Mouse (Mus musculus): ENCODE data around the gene Fam110a. TPM values are rescaled to one million over a fixed set of nuclear protein-coding genes. Genes with fewer than 3 reads are reported as not detected.
A peak's percentile ranks its signal among the peaks of the same experiment; 100 is the strongest.

Fam110a gene
- polyA plus RNA-seq (2014; fragmentation: Nextera tagmentation; extraction: Ambion mirVana) = 85.6 and 88.1 TPM in 2 replicates

DNA sequence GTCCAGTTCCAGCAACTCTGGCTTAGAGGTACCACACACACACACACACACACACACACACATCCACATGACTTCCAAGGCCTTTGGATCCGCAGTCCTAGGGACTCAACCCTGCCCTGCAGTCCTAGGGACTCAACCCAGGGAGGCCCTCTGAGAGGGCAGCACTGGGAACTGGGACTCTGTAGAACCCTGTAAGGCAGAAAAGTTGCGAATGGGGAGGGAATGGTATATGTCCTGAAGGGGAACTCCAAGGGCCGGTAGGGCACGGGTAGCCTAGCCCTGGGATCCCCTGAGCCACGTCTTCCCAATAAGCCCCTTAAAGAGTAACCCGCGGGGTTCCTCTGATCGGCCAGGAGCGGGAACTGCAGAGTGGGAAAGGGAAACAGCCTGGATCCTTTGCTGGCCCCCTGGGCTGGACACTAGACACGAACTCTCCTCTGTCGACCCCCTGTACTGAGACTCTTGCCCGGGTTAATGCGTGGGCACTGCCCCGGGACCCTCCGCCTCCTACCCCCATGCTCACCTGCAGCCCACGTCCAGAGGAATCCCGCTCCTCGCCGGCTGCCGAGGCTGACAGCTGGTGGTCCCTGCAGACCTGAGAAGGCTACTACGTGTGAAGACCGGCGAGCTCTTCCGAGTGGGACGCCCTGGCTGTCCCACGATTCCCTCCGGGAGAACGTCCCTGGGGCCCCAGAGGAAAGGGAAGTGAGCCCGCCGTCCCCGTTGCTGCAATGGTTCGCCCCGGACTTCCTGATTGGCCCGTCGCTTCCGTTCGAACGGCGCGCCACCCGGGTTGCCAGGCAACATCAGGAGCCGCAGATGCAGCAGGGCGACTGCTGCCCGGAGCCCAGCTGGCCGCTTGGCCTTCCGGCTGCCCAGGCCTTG, at the start of gene Fam110a:
TSS of gene Fam110a (minus strand) at position 750 of the 885 bp plus-strand sequence.
- peak; percentile 95 for DNase-seq (ENCODE audit: low spot score)
- peaks cover 8% of the 10 kb centered on the region; the same call in 1 of the 2 replicates for H3K4me1 ChIP-seq (replicated peaks; ENCODE audit: control insufficient read depth, insufficient read depth, low read length)

DNA sequence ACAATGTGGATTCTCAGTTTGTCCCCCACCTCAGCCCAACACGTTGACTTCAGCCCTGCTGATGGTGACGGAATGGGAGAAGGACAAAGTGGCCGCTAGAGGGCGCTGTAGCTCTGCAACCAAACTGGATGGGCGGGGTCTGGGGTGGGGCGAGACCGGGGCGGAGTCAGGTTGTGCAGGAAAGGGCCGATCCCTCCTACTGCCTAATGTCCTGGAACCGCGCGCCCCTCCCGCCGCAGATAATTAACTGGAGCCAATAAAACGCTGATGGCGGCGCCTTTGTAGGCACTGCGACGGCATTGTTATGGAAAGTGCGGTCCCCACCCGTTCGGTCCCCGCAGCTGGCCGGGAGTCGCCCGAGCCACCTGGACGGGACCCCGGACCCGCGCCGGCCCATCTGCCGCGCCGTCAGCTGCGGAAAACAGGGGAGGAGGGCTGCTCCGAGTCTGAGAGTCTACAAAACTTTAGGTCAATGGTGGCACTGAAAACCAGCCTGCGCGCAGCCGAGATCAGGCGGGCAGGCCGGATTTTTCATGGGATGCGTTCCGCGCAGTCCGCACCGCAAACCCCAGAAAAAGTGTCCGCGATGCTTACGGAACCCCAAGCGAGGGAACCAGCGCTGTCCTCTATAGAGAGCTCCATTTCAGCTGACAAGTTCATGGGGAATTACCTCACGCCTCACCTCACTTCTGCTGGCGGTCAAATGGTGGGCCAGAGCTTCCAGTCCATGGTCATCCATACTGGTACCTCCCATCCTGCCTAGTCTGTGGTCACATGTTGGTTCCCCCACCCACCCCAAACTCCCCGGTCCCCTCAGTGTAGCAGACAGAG, 49.4 kb upstream of the Fam110a start:
- H3K4me1 ChIP-seq (replicated peaks; ENCODE audit: control insufficient read depth, insufficient read depth, low read length) = peaks cover 3% of the 10 kb centered on the region; the same call in 1 of the 2 replicates
- DNase-seq (ENCODE audit: low spot score) (peak; percentile 99), ATAC-seq (replicated peaks; ENCODE audit: low FRiP score) (peak; percentile 96)
- H3K9ac ChIP-seq (ENCODE audit: low read length) = peak overlapping the region; percentile 60
- H3K36me3 ChIP-seq (ENCODE audit: control insufficient read depth, insufficient read depth, low read length) = no peaks in the 10 kb centered on the region
- peaks cover 6% of the 10 kb centered on the region for H3K27me3 ChIP-seq (ENCODE audit: control insufficient read depth, insufficient read depth, low read length)
- WGBS = 2% methylated on average over 54 of the region's 54 CpGs
- H3K9me3 ChIP-seq (ENCODE audit: control insufficient read depth, low read length) = no peaks in the 10 kb centered on the region
- H3K27ac ChIP-seq (ENCODE audit: low read depth, low read length) = peak overlapping the region; percentile 60
- H3K4me3 ChIP-seq (ENCODE audit: low read depth, low read length) = peak overlapping the region; percentile 46
- peak overlapping the region; percentile 79 for H3K4me2 ChIP-seq (ENCODE audit: low read depth, low read length, severe bottlenecking)

More for the DNA sequence above, at the start of gene Fam110a:
- no peaks in the 10 kb centered on the region for H3K36me3 ChIP-seq (ENCODE audit: control insufficient read depth, insufficient read depth, low read length)
- H3K4me3 ChIP-seq (ENCODE audit: low read depth, low read length) = peak within 1 kb of the TSS; percentile 81
- peak within 1 kb of the TSS; percentile 92 for H3K9ac ChIP-seq (ENCODE audit: low read length)
- peak; percentile 92 for ATAC-seq (replicated peaks; ENCODE audit: low FRiP score)
- under 1% methylated on average over 45 of the region's 46 CpGs for WGBS
- H3K27me3 ChIP-seq (ENCODE audit: control insufficient read depth, insufficient read depth, low read length) = no peaks in the 10 kb centered on the region
- H3K27ac ChIP-seq (ENCODE audit: low read depth, low read length) = peak within 1 kb of the TSS; percentile 63; the same call in 1 of the 2 replicates
- peak within 1 kb of the TSS; percentile 69 for H3K4me2 ChIP-seq (ENCODE audit: low read depth, low read length, severe bottlenecking)
- no peaks in the 10 kb centered on the region for H3K9me3 ChIP-seq (ENCODE audit: control insufficient read depth, low read length)

DNA sequence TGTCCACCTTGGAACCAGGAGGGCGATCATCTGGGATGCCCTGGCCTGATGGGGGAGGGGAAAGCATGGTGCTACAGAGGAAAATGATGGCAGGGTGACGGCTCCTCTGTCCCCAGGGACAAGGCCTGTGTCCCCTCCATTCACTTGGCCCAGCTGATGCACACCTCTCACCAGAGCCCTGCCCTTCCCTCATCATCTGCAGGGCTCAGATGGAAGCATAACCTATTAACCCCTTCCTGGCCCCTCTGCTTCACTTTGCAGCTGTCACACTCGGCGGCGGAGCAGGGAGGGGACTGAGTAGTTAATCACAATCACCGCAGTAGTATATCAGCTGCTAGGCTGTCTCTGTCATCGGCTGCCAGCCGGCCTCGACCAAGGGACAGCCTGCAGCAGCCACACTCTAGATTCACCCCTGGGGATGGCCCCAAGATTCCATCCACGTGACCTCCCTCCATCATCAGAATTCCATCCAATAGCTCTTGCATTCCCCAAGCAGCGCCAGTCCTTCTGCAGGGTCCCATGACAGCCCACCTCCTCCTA, 44.9 kb upstream of the Fam110a start:
- H3K4me1 ChIP-seq (replicated peaks; ENCODE audit: control insufficient read depth, insufficient read depth, low read length) = no peaks in the 10 kb centered on the region; the same call in 1 of the 2 replicates
- no peak for DNase-seq (ENCODE audit: low spot score)
- no peak overlapping the region for H3K9ac ChIP-seq (ENCODE audit: low read length)
- H3K27ac ChIP-seq (ENCODE audit: low read depth, low read length) = no peak overlapping the region
- H3K4me2 ChIP-seq (ENCODE audit: low read depth, low read length, severe bottlenecking) = no peak overlapping the region
- no peak overlapping the region for H3K4me3 ChIP-seq (ENCODE audit: low read depth, low read length)
- 60% methylated on average over 11 of the region's 11 CpGs for WGBS
- ATAC-seq (replicated peaks; ENCODE audit: low FRiP score) = no peak
- no peaks in the 10 kb centered on the region for H3K9me3 ChIP-seq (ENCODE audit: control insufficient read depth, low read length)
- no peaks in the 10 kb centered on the region for H3K36me3 ChIP-seq (ENCODE audit: control insufficient read depth, insufficient read depth, low read length)
- H3K27me3 ChIP-seq (ENCODE audit: control insufficient read depth, insufficient read depth, low read length) = no peaks in the 10 kb centered on the region

DNA sequence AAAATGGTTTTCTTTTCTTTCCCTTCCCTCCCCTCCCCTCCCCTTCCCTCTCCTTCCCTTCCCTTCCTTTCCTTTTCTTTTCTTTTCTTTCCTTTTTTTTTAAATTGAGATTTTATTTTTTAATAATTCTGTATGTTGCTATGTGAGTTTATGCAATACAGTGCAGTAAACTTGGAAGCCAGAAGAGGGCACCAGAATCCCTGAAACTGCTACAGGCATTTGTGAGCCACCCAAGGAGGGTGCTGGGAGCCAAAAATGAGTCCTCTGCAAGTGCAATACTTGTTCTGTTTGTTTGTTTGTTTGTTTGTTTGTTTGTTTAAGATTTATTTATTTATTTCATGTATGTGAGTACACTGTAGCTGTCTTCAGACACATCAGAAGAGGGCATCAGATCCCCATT, 42.0 kb upstream of the Fam110a start:
- Histone ChIP-seq H3K9me3 (ENCODE audit: control insufficient read depth, low read length) (no peaks in the 10 kb centered on the region), H3K36me3 (ENCODE audit: control insufficient read depth, insufficient read depth, low read length) (no peaks in the 10 kb centered on the region), H3K9ac (ENCODE audit: low read length) (no peak overlapping the region), H3K4me2 (ENCODE audit: low read depth, low read length, severe bottlenecking) (no peak overlapping the region), H3K27me3 (ENCODE audit: control insufficient read depth, insufficient read depth, low read length) (no peaks in the 10 kb centered on the region), H3K4me3 (ENCODE audit: low read depth, low read length) (no peak overlapping the region), H3K27ac (ENCODE audit: low read depth, low read length) (no peak overlapping the region), H3K4me1 (replicated peaks; ENCODE audit: control insufficient read depth, insufficient read depth, low read length) (no peaks in the 10 kb centered on the region)
- ATAC-seq (replicated peaks; ENCODE audit: low FRiP score) (no peak), DNase-seq (ENCODE audit: low spot score) (no peak)

DNA sequence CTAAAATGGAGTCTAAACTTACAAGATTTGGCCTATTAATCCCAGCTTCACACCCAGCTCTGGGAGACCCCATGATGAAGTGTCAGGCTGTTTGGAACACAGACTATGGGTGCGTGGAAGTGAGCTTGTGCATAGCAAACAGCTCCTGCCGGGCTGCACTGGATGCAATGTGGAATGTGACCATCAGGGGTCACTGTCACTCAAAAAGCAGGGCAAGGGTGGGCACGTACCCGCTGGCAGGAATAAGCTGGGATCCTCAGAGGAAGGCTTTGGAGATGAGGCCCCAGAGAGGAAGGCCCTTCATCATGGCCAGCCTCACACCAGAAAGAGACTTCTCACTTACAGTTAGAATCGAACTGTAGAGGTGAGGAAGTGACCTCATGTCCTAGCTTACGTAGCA, 40.2 kb upstream of the Fam110a start:
- H3K27ac ChIP-seq (ENCODE audit: low read depth, low read length) = no peak overlapping the region
- no peaks in the 10 kb centered on the region for H3K9me3 ChIP-seq (ENCODE audit: control insufficient read depth, low read length)
- H3K36me3 ChIP-seq (ENCODE audit: control insufficient read depth, insufficient read depth, low read length) = no peaks in the 10 kb centered on the region
- peak; percentile 67 for ATAC-seq (replicated peaks; ENCODE audit: low FRiP score)
- no peaks in the 10 kb centered on the region for H3K4me1 ChIP-seq (replicated peaks; ENCODE audit: control insufficient read depth, insufficient read depth, low read length)
- peak; percentile 85 for DNase-seq (ENCODE audit: low spot score)
- H3K9ac ChIP-seq (ENCODE audit: low read length) = no peak overlapping the region
- no peaks in the 10 kb centered on the region for H3K27me3 ChIP-seq (ENCODE audit: control insufficient read depth, insufficient read depth, low read length)
- H3K4me2 ChIP-seq (ENCODE audit: low read depth, low read length, severe bottlenecking) = no peak overlapping the region
- H3K4me3 ChIP-seq (ENCODE audit: low read depth, low read length) = no peak overlapping the region
- WGBS = 24% methylated on average over 6 of the region's 6 CpGs

DNA sequence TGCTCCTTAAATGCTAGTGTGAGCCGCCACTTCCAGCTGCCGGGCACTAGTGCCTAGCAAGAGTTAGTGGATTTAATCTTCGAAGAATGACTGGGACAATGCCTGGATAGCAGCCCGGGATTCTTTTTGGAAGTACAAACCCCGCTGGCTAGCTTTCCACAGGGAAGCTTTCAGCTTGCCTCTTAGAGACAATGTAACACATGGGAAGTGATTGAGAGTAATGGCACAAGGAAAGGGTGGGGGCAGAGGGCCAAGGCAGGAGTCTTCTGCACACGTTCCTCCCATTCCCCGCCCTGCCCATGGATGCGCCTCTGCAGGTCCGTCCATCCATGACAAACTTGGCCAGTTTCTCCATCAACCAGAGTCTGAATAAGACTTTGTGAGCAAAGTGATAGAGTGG, 36.6 kb upstream of the Fam110a start:
- Histone ChIP-seq H3K4me1 (replicated peaks; ENCODE audit: control insufficient read depth, insufficient read depth, low read length) (no peaks in the 10 kb centered on the region), H3K9ac (ENCODE audit: low read length) (no peak overlapping the region), H3K36me3 (ENCODE audit: control insufficient read depth, insufficient read depth, low read length) (no peaks in the 10 kb centered on the region), H3K9me3 (ENCODE audit: control insufficient read depth, low read length) (no peaks in the 10 kb centered on the region), H3K4me2 (ENCODE audit: low read depth, low read length, severe bottlenecking) (no peak overlapping the region), H3K4me3 (ENCODE audit: low read depth, low read length) (no peak overlapping the region), H3K27me3 (ENCODE audit: control insufficient read depth, insufficient read depth, low read length) (no peaks in the 10 kb centered on the region), H3K27ac (ENCODE audit: low read depth, low read length) (no peak overlapping the region)
- 66% methylated on average over 9 of the region's 9 CpGs for WGBS
- ATAC-seq (replicated peaks; ENCODE audit: low FRiP score) (no peak), DNase-seq (ENCODE audit: low spot score) (no peak)

DNA sequence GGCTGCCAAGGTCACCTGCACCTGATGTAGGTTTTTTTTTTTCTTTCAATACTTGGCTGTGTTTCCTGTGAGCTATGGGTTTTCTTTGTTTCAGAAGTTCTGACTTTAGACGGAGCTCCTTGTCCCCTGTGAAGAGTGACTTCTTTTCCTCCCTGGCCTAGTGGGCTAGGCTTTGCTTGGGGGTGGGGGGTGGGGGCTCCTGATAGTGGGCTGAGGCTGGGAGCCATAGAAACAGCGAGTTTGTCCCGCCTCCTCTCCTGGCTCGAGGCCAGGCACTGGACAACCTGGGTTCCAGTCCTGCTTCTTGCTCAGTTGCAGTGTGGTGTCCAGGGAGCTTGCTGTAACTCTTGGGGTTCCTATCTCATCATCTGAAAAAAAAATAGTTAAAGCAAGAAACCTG, 36.0 kb upstream of the Fam110a start:
- Histone ChIP-seq H3K4me1 (replicated peaks; ENCODE audit: control insufficient read depth, insufficient read depth, low read length) (no peaks in the 10 kb centered on the region), H3K4me2 (ENCODE audit: low read depth, low read length, severe bottlenecking) (no peak overlapping the region), H3K4me3 (ENCODE audit: low read depth, low read length) (no peak overlapping the region), H3K27me3 (ENCODE audit: control insufficient read depth, insufficient read depth, low read length) (no peaks in the 10 kb centered on the region), H3K9ac (ENCODE audit: low read length) (no peak overlapping the region), H3K9me3 (ENCODE audit: control insufficient read depth, low read length) (no peaks in the 10 kb centered on the region), H3K27ac (ENCODE audit: low read depth, low read length) (no peak overlapping the region), H3K36me3 (ENCODE audit: control insufficient read depth, insufficient read depth, low read length) (no peaks in the 10 kb centered on the region)
- no peak for DNase-seq (ENCODE audit: low spot score)
- 36% methylated on average over 4 of the region's 4 CpGs for WGBS
- no peak for ATAC-seq (replicated peaks; ENCODE audit: low FRiP score)

DNA sequence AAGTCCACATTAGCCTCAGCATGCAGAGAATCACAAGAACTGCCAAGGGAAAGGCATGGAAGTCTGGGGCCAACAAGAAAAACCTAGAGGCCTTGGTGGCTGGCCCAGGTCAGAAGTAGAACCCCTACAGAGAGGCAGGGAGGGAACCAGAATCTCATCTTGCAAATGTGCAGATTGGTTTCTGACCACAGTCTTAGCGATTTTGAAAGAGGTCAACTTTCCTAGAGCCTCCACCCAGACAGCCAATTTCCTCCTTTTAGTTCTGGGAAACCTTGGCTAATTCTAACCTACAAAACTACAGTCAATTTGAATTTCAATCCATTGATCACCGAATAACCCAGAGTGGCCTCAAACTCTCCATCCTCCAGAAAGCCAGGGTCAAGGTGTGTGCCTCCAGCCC, 32.7 kb upstream of the Fam110a start:
- no peaks in the 10 kb centered on the region for H3K36me3 ChIP-seq (ENCODE audit: control insufficient read depth, insufficient read depth, low read length)
- no peak overlapping the region for H3K9ac ChIP-seq (ENCODE audit: low read length)
- DNase-seq (ENCODE audit: low spot score) (no peak), ATAC-seq (replicated peaks; ENCODE audit: low FRiP score) (no peak)
- H3K27me3 ChIP-seq (ENCODE audit: control insufficient read depth, insufficient read depth, low read length) = no peaks in the 10 kb centered on the region
- H3K9me3 ChIP-seq (ENCODE audit: control insufficient read depth, low read length) = no peaks in the 10 kb centered on the region
- no peak overlapping the region for H3K27ac ChIP-seq (ENCODE audit: low read depth, low read length)
- WGBS = 72% methylated on average over 2 of the region's 2 CpGs
- H3K4me2 ChIP-seq (ENCODE audit: low read depth, low read length, severe bottlenecking) = no peak overlapping the region
- H3K4me1 ChIP-seq (replicated peaks; ENCODE audit: control insufficient read depth, insufficient read depth, low read length) = no peaks in the 10 kb centered on the region
- no peak overlapping the region for H3K4me3 ChIP-seq (ENCODE audit: low read depth, low read length)
